Mouse (Mus musculus): ENCODE results near the gene Sde2.

- no peak for TF ChIP-seq CTCF (IDR thresholded peaks at IDR 0.05; ENCODE audit: low read depth, low read length)
- no peak for TF ChIP-seq POLR2A (IDR thresholded peaks at IDR 0.05; ENCODE audit: borderline replicate concordance, low read depth, low read length)
Observed at GRCm38 (mm10) chr1:180848511-180849241, 2.3 kb upstream of the Sde2 start.

Data from bone marrow macrophage, adult 2 months (primary cell).